Mouse (Mus musculus): ENCODE results near the gene Clnk. TPM values are rescaled to one million over a fixed set of nuclear protein-coding genes. Genes with fewer than 3 reads are reported as not detected.

The Clnk gene
- total RNA-seq (2012; rRNA removed): not detected in 2 replicates
- polyA plus RNA-seq (2012; ENCODE audit: insufficient read depth in 1 of 2, insufficient read length in 2 of 2, low read depth in 1 of 2, low replicate concordance in 2 of 2, missing spikeins in 1 of 2): not detected

- no peak for DNase-seq (ENCODE audit: low read depth, low spot score)
- no peaks in the 10 kb centered on the region for H3K79me2 ChIP-seq (ENCODE audit: control insufficient read depth, insufficient read depth, low read length, poor library complexity)
- no peak for TF ChIP-seq NRF1 (IDR thresholded peaks at IDR 0.05; ENCODE audit: insufficient read depth, low read depth, low read length, poor library complexity, severe bottlenecking)
- no peak for TF ChIP-seq EP300 (IDR thresholded peaks at IDR 0.05; ENCODE audit: low read depth in 1 of 2, low read length in 2 of 2)
- TF ChIP-seq MYB (IDR thresholded peaks at IDR 0.05; ENCODE audit: low read depth, low read length): no peak
- TF ChIP-seq HCFC1 (IDR thresholded peaks at IDR 0.05; ENCODE audit: low read depth, low read length): no peak
- no peak for TF ChIP-seq TBP (IDR thresholded peaks at IDR 0.05; ENCODE audit: low read depth, low read length)
- no peak for TF ChIP-seq RCOR1 (IDR thresholded peaks at IDR 0.05; ENCODE audit: low read depth, low read length)
- no peak for TF ChIP-seq SIN3A (IDR thresholded peaks at IDR 0.05; ENCODE audit: low read length)
- no peak for TF ChIP-seq JUND (IDR thresholded peaks at IDR 0.05; ENCODE audit: low read depth, low read length)
- no peak for TF ChIP-seq POLR2AphosphoS5 (IDR thresholded peaks at IDR 0.05; ENCODE audit: borderline replicate concordance, low read depth, low read length)
- no peak for TF ChIP-seq ZMIZ1 (IDR thresholded peaks at IDR 0.05; ENCODE audit: low read depth, low read length)
- TF ChIP-seq E2F4 (IDR thresholded peaks at IDR 0.05; ENCODE audit: borderline replicate concordance, low read depth, low read length): no peak
- no peak for TF ChIP-seq ETS1 (IDR thresholded peaks at IDR 0.05; ENCODE audit: low read depth, low read length)
- TF ChIP-seq RAD21 (IDR thresholded peaks at IDR 0.05; ENCODE audit: low read depth, low read length): no peak
- no peak for TF ChIP-seq ZC3H11A (IDR thresholded peaks at IDR 0.05; ENCODE audit: low read depth, low read length)
- TF ChIP-seq ZNF384 (IDR thresholded peaks at IDR 0.05; ENCODE audit: low read depth, low read length): no peak
- no peak for TF ChIP-seq MYC (IDR thresholded peaks at IDR 0.05; ENCODE audit: low read depth, low read length)
- TF ChIP-seq GATA1 (IDR thresholded peaks at IDR 0.05; ENCODE audit: low read depth, low read length): no peak
- H3K27ac ChIP-seq (ENCODE audit: control insufficient read depth, low read depth, low read length): no peak within 1 kb of the TSS
- H3K4me1 ChIP-seq (ENCODE audit: control insufficient read depth in 1 of 2, insufficient read depth in 2 of 2, low read length in 2 of 2): no peaks in the 10 kb centered on the region
- no peaks in the 10 kb centered on the region for H3K36me3 ChIP-seq (ENCODE audit: control insufficient read depth in 1 of 2, insufficient read depth in 2 of 2, low read length in 2 of 2)
- H3K4me3 ChIP-seq (ENCODE audit: control insufficient read depth in 1 of 2, insufficient read depth in 1 of 2, low read depth in 2 of 2, low read length in 2 of 2): no peak within 1 kb of the TSS
- H3K9me3 ChIP-seq (replicated peaks; ENCODE audit: insufficient read depth, low read length): no peaks in the 10 kb centered on the region
- H3K9ac ChIP-seq (ENCODE audit: control insufficient read depth, low read depth, low read length, poor library complexity, severe bottlenecking): no peak within 1 kb of the TSS
- H3K27me3 ChIP-seq (ENCODE audit: control insufficient read depth in 1 of 2, insufficient read depth in 2 of 2, low read length in 2 of 2): no peaks in the 10 kb centered on the region
These were observed at the start of gene Clnk for GRCm38 (mm10) chr5:38876622-38877021. Gene Clnk, minus strand, starts transcription at chr5:38876812.

- H3K27me3 ChIP-seq (ENCODE audit: control insufficient read depth in 1 of 2, insufficient read depth in 2 of 2, low read length in 2 of 2): no peaks in the 10 kb centered on the region
- no peak overlapping the region for H3K9ac ChIP-seq (ENCODE audit: control insufficient read depth, low read depth, low read length, poor library complexity, severe bottlenecking)
These were observed 28.7 kb upstream of the Clnk start for GRCm38 (mm10) chr5:38905271-38905670.

More at GRCm38 (mm10) chr5:38905271-38905670, 28.7 kb upstream of the Clnk start:
- Histone ChIP-seq H3K27ac (ENCODE audit: control insufficient read depth, low read depth, low read length) (no peak overlapping the region), H3K36me3 (ENCODE audit: control insufficient read depth in 1 of 2, insufficient read depth in 2 of 2, low read length in 2 of 2) (no peaks in the 10 kb centered on the region), H3K79me2 (ENCODE audit: control insufficient read depth, insufficient read depth, low read length, poor library complexity) (no peaks in the 10 kb centered on the region), H3K4me3 (ENCODE audit: control insufficient read depth in 1 of 2, insufficient read depth in 1 of 2, low read depth in 2 of 2, low read length in 2 of 2) (no peak overlapping the region), H3K9me3 (replicated peaks; ENCODE audit: insufficient read depth, low read length) (no peaks in the 10 kb centered on the region; the same call in 1 of the 2 replicates), H3K4me1 (ENCODE audit: control insufficient read depth in 1 of 2, insufficient read depth in 2 of 2, low read length in 2 of 2) (no peaks in the 10 kb centered on the region)
- DNase-seq (ENCODE audit: low read depth, low spot score): no peak
- no peak for TF ChIP-seq ZC3H11A (IDR thresholded peaks at IDR 0.05; ENCODE audit: low read depth, low read length)
- TF ChIP-seq MAX (IDR thresholded peaks at IDR 0.05; ENCODE audit: low read length): no peak
- TF ChIP-seq ZNF384 (IDR thresholded peaks at IDR 0.05; ENCODE audit: low read depth, low read length): no peak
- TF ChIP-seq TAL1 (IDR thresholded peaks at IDR 0.05; ENCODE audit: low read length): no peak
- TF ChIP-seq BHLHE40 (IDR thresholded peaks at IDR 0.05; ENCODE audit: borderline replicate concordance, low read depth, low read length): no peak
- no peak for TF ChIP-seq MYC (IDR thresholded peaks at IDR 0.05; ENCODE audit: low read depth, low read length)
- TF ChIP-seq RCOR1 (IDR thresholded peaks at IDR 0.05; ENCODE audit: low read depth, low read length): no peak
- no peak for TF ChIP-seq MEF2A (IDR thresholded peaks at IDR 0.05; ENCODE audit: extremely low read depth, insufficient replicate concordance, low read depth, low read length, poor library complexity, severe bottlenecking)

Measured in MEL (cell line).